Mouse (Mus musculus): ENCODE data around the gene Stk32b. TPM values are rescaled to one million over a fixed set of nuclear protein-coding genes. Genes with fewer than 3 reads are reported as not detected.

The Stk32b gene
- total RNA-seq, 2 experiments from 2014 or later: not detected

Other genes with a start within 250 kb of the Stk32b start
- not detected in 2 replicates for gene Cytl1, start 18.3 kb upstream of the Stk32b start, total RNA-seq (2015; ENCODE audit: low replicate concordance)
- gene Cytl1, start 18.3 kb upstream of the Stk32b start, total RNA-seq (2017; ENCODE audit: low replicate concordance): not detected in 2 replicates
- not detected in 2 replicates for gene Msx1, start 107.4 kb upstream of the Stk32b start, total RNA-seq (2015; ENCODE audit: low replicate concordance)
- gene Msx1, start 107.4 kb upstream of the Stk32b start, total RNA-seq (2017; ENCODE audit: low replicate concordance): not detected in 2 replicates

Measured in erythroid progenitor cell, adult 5-6 weeks (primary cell).